Mouse (Mus musculus): ENCODE measurements at regions not wholly inside any gene's neighbourhood (a gene's known extent, or its start where the extent isn't known, plus 50 kb on each side); places are given as distances from the start of the nearest gene placed in this dataset.

DNA sequence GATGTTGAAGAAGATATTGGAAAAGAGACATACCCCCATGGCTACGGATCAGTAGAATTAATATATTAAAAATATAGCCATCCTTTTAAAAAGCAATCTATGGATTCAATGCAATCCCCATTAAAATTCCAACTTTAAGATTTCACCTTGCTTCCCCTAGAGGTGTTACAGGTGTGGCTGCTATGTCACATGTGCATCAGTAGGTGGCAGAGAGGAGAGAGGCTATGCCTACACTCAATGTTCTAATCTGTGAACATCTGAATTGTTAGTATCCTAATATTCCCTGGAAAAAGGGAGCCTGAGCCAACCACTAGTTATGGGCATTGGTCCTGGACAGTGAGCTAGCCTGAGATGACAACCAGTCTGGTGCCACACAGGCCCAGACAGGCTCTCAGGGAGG is 416.6 kb downstream of the Arl4a start:
- TF ChIP-seq POLR2A (IDR thresholded peaks at IDR 0.05; ENCODE audit: insufficient read depth, low read depth, low read length) (no peak), CTCF (IDR thresholded peaks at IDR 0.05) (peak; percentile 30)
